Mouse (Mus musculus) forebrain, embryonic 13.5 days (tissue): ENCODE measurements around the gene Rela. TPM values are rescaled to one million over a fixed set of nuclear protein-coding genes. Genes with fewer than 3 reads are reported as not detected.

ENCODE experiments used
- ATAC-seq: fragments of 200-750 bp; cut with Nextera tagmentation; 2 replicates; pipeline ENCODE4 v1.8.0; 2017
- H3K27ac ChIP-seq: fragments of 300-500 bp; sonication (generic); 2 replicates; pipeline ENCODE4 v1.5.1; 2015; ENCODE audit warnings: inconsistent platforms, mild to moderate bottlenecking, moderate library complexity
- H3K27me3 ChIP-seq: fragments of 300-500 bp; sonication (generic); 2 replicates; pipeline ENCODE4 v1.6.1; 2015; ENCODE audit warnings: mild to moderate bottlenecking, inconsistent platforms
- H3K36me3 ChIP-seq: fragments of 300-500 bp; sonication (generic); 2 replicates; pipeline ENCODE4 v1.6.1; 2015; ENCODE audit warnings: mild to moderate bottlenecking, inconsistent platforms; ENCODE audit not compliant: poor library complexity, severe bottlenecking
- H3K4me1 ChIP-seq: fragments of 300-500 bp; sonication (generic); 2 replicates; pipeline ENCODE4 v1.6.1; 2015; ENCODE audit warnings: inconsistent platforms
- H3K4me2 ChIP-seq: fragments of 300-500 bp; sonication (generic); 2 replicates; pipeline ENCODE4 v1.6.1; 2015; ENCODE audit warnings: inconsistent platforms, mild to moderate bottlenecking, moderate library complexity
- H3K4me3 ChIP-seq: fragments of 300-500 bp; sonication (generic); 2 replicates; pipeline ENCODE4 v1.5.1; 2015; ENCODE audit warnings: mild to moderate bottlenecking, inconsistent platforms
- H3K9ac ChIP-seq: fragments of 300-500 bp; sonication (generic); 2 replicates; pipeline ENCODE4 v1.6.1; 2015; ENCODE audit warnings: mild to moderate bottlenecking, inconsistent platforms
- H3K9me3 ChIP-seq: fragments of 300-500 bp; sonication (generic); replicated peaks from 2 replicates; pipeline ENCODE4 v1.6.1; 2016; ENCODE audit warnings: inconsistent platforms
- WGBS: fragments of 180-500 bp; shearing (Covaris S2); methylation state at CpG from one replicate; pipeline ENCODE4 v1.1.7; 2015; 5-methylcytosine and 5-hydroxymethylcytosine counted together
- polyA plus RNA-seq: library from polyadenylated mRNA; unstranded; fragments of >200 nt; fragmentation: Nextera tagmentation; extraction: Ambion mirVana; gene quantifications from 2 replicates; pipeline ENCODE4 v1.2.1, GENCODE M21; 2015

The Rela gene
- polyA plus RNA-seq, 1 experiment from 2014 or later = 33.4 TPM

DNA sequence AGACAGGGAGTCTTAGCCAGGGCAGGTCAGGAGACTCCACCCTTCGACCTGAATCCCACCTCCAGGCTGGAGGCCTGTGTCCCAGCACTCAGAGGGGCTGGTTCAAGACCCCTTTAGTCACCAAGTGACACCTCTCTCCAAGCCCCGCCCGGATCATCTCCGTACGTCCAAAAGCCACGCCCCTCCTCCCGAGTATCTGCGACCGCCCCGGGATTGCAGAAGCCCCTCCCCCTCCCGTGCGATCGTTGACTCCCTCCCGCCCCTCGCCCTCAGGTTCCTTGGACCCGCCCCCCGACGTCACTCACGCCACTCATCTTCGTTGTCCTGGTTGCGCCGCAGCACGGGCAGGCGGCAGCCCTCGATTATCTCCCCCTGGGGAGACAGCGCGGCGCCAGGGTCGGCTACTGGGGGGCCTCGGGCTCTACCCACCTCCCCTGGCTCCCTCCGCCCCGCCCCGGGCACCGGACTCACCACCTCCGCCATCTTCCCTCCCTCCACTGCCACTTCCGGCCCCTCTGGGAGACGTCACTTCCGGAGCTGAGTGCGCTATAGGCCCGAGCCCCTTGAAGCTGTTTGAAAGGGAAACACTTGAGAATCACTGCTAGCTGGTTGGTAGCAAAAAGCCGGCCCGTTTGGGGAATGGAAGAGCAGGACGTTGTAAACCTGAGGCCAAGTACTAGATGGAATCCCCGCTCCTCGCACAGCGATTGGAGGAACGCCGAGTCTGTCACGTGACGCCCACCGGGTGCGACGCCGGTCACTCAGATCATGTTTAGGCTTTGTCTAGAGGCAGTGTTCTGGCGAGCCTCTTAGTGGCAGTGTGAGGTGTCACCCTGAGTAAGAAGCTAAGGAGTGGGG is 27.5 kb upstream of the Rela start, which contains the start of gene Kat5:
Gene Kat5 (minus strand): TSS at position 691 of the 858 bp plus-strand sequence.
- peak within 1 kb of the TSS; percentile 75 for H3K9ac ChIP-seq
- 1% methylated on average over 55 of the region's 55 CpGs for WGBS
- ATAC-seq = peak; percentile 93
- peaks cover 24% of the 10 kb centered on the region for H3K4me1 ChIP-seq
- no peaks in the 10 kb centered on the region for H3K27me3 ChIP-seq
- peak within 1 kb of the TSS; percentile 63 for H3K4me3 ChIP-seq
- peak within 1 kb of the TSS; percentile 67 for H3K4me2 ChIP-seq
- H3K9me3 ChIP-seq = no peaks in the 10 kb centered on the region
- peak within 1 kb of the TSS; percentile 98 for H3K27ac ChIP-seq
- H3K36me3 ChIP-seq = peaks cover 42% of the 10 kb centered on the region

DNA sequence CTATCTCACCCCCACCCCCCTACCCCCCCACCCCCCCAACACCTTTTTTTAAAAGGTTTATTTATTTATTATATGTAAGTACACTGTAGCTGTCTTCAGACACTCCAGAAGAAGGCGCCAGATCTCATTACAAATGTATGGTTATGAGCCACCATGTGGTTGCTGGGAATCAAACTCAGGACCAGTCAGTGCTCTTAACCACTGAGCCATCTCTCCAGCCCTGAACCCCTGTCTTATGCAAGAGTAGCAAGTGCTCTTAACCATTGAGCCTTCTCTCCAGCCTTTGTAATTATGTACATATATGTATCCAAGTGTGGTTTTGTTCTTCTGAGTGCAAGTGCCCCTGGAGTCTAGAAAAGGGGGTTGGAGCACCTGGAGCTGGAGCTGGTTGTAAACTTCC is 25.3 kb upstream of the Rela start:
- 74% methylated on average over 1 of the region's 1 CpGs for WGBS
- peaks cover 29% of the 10 kb centered on the region for H3K4me1 ChIP-seq

DNA sequence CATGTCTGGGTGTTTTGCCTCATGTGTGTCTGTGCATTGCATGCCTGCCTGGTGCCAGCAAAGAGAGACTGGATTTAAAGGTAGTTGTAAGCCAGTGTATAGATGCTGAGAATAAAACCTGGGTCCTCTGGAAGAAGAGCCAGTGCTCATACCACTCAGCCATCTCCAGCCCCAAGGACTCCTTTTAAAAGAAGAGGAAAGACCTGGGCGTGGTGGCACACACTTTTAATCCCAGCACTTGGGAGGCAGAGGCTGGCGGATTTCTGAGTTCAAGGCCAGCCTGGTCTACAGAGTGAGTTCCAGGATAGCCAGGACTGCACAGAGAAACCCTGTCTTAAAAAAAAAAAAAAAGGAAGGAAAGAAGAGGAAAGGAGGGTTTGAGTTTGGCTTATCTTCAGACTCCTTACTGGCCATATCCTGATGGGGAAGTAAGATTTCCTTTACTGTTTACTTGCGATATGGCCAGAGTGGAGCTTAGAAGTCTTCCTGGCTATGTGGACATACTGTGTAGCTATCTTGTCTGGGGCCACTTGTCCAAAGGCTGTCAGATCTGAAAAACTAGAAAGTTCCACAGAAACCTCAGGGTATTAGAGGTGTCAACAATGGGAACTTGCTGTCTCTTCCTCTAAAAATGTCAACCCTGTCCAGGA is 24.4 kb upstream of the Rela start:
- Histone ChIP-seq H3K27ac (no peak overlapping the region), H3K9me3 (no peaks in the 10 kb centered on the region), H3K4me1 (peaks cover 29% of the 10 kb centered on the region), H3K36me3 (peaks cover 11% of the 10 kb centered on the region), H3K27me3 (0 out of 2 replicates have a peak, but pooled peaks cover 3% of the 10 kb centered on the region), H3K4me3 (no peak overlapping the region), H3K4me2 (no peak overlapping the region), H3K9ac (no peak overlapping the region)
- 76% methylated on average over 3 of the region's 3 CpGs for WGBS
- ATAC-seq = no peak

More for the DNA sequence above, 25.3 kb upstream of the Rela start:
- Histone ChIP-seq H3K9ac (no peak overlapping the region), H3K27ac (no peak overlapping the region), H3K4me2 (no peak overlapping the region), H3K27me3 (no peaks in the 10 kb centered on the region), H3K9me3 (no peaks in the 10 kb centered on the region), H3K36me3 (peaks cover 20% of the 10 kb centered on the region), H3K4me3 (no peak overlapping the region)
- no peak for ATAC-seq

DNA sequence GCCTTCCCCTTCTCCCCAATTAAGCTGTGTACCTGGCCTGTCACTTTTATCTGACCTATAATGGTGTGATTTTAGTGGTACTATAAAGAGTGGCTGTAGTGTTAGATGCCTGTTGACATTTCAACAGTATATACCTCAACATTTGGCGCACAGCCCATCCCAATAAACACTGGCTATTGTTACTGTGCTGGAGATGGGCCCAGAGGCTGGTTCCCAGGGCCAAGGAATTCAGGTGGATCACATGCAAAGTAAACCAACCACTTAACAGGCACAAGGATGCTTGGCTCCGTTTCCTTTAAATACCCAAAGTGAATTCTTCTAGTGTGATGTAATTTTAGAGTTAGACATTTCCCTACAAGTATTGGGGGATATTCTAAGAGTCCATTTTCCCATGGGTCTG is 22.3 kb upstream of the Rela start:
- WGBS = 66% methylated on average over 2 of the region's 2 CpGs
- Histone ChIP-seq H3K36me3 (no peaks in the 10 kb centered on the region), H3K27me3 (0 out of 2 replicates have a peak, but pooled peaks cover 3% of the 10 kb centered on the region), H3K9ac (no peak overlapping the region), H3K4me1 (peaks cover 14% of the 10 kb centered on the region), H3K9me3 (no peaks in the 10 kb centered on the region), H3K4me2 (no peak overlapping the region), H3K4me3 (no peak overlapping the region), H3K27ac (no peak overlapping the region)
- no peak for ATAC-seq

DNA sequence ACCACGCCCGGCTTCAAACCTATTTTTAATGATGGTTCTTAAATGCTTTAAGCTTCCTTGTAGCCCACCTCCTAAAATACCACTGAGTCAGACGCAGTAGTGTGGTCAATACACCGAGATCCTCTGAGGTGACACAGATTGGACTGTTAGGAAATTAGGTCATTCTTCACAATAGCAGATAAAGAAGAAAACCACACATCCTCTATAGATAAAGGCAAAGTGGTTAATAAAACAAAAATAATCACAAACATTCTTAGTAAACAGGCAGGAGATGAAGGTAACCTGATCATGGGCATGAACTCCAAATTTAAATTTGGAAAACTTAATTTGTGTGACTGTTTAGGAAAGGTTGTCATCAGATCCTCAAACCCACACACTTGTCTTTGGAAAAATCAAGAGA is 17.3 kb upstream of the Rela start:
- H3K9me3 ChIP-seq = no peaks in the 10 kb centered on the region
- H3K27me3 ChIP-seq = 0 out of 2 replicates have a peak, but pooled peaks cover 3% of the 10 kb centered on the region
- no peak overlapping the region for H3K9ac ChIP-seq
- H3K4me3 ChIP-seq = no peak overlapping the region
- no peak for ATAC-seq
- H3K4me1 ChIP-seq = 0 out of 2 replicates have a peak, but pooled peaks cover 5% of the 10 kb centered on the region
- H3K4me2 ChIP-seq = no peak overlapping the region
- H3K27ac ChIP-seq = no peak overlapping the region
- 85% methylated on average over 4 of the region's 4 CpGs for WGBS
- H3K36me3 ChIP-seq = no peaks in the 10 kb centered on the region

DNA sequence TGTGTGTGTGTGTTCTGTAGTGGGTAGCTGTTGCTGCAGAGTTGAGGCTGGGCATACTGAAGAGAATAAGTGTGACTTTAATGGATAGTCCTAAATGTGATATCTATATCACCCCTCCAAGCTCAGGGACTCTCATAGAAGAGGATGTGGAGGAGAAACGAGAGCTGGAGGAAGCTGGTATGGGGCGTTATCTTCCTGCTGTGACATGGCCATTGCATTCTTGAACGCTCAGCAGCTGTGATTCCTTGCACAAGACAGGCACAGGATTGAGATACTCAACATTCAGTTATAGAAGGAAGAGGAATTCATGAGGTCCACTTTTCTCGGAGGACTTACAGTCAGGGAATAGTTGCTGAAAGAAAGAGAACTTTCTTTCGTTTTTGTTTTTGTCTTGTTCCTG is 15.4 kb upstream of the Rela start:
- no peak for ATAC-seq
- Histone ChIP-seq H3K36me3 (no peaks in the 10 kb centered on the region), H3K27ac (no peak overlapping the region), H3K4me2 (no peak overlapping the region), H3K4me3 (no peak overlapping the region), H3K9me3 (no peaks in the 10 kb centered on the region), H3K9ac (no peak overlapping the region), H3K4me1 (no peaks in the 10 kb centered on the region), H3K27me3 (0 out of 2 replicates have a peak, but pooled peaks cover 3% of the 10 kb centered on the region)
- WGBS = 92% methylated on average over 5 of the region's 5 CpGs

DNA sequence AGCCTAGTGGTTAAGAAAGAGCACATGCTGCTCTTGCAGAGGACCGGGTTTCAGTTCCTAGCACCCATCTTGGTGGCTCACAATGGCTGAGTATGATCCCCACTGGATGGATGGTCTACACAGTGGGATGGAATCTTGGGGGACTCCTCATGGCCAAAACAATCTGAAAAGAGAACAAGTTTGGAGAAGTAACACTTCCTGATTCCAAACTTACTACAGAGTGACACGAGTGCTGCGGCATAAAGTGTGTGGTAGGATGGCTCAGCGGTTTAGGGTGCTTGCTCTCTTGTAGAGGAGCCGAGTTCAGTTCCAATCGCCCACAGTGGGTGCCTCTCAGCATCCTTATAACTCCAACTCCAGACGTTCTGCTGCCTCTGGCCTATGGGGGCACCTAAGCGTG is 12.0 kb upstream of the Rela start:
- Histone ChIP-seq H3K9me3 (no peaks in the 10 kb centered on the region), H3K27me3 (no peaks in the 10 kb centered on the region), H3K4me1 (no peaks in the 10 kb centered on the region), H3K36me3 (no peaks in the 10 kb centered on the region), H3K27ac (no peak overlapping the region), H3K4me3 (no peak overlapping the region), H3K4me2 (no peak overlapping the region), H3K9ac (no peak overlapping the region)
- 83% methylated on average over 8 of the region's 8 CpGs for WGBS
- ATAC-seq = no peak

DNA sequence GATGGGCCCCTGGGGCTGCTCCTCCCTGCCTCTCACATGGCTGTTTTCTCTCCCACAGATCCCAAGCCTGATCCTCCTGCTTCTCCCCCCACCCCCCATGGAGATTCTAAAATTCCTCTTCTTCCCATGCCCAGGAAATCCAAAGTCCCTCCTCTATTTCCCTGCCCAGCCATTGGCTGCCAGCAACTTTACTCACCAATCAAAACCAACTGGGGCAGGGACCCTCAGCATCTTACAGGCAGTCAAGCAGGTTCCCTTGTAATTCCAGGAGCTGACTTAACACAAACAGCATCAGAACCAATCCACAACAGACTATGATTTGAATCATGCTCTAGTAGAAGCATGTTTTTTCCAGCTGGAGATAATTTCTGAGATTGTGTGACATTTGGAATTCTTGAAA is 7.4 kb upstream of the Rela start:
- Histone ChIP-seq H3K9me3 (no peaks in the 10 kb centered on the region), H3K27ac (no peak overlapping the region), H3K36me3 (no peaks in the 10 kb centered on the region), H3K27me3 (no peaks in the 10 kb centered on the region), H3K4me3 (no peak overlapping the region), H3K9ac (no peak overlapping the region), H3K4me1 (no peaks in the 10 kb centered on the region), H3K4me2 (no peak overlapping the region)
- no peak for ATAC-seq

DNA sequence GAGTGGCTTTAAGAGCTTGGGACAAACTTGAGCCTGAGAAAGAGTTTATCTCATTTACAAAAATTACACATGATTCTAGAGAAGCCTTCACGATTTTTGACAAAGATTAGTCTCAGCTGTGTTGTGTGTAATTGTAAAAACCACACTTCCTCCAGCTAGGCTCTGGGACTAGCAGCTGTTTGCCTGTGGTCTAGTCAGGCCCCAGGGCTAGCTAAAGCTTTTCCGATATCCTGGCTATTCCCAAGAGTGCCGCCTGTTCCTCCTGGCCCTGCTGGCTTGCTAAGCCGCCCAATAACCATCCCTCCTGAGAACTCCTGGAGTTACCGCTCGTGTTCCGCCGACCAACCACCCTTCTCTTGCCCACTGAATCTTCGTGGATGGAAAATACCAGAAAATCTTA is 5.2 kb upstream of the Rela start:
- WGBS = 80% methylated on average over 9 of the region's 9 CpGs
- Histone ChIP-seq H3K4me2 (no peak overlapping the region), H3K4me3 (no peak overlapping the region), H3K27me3 (no peaks in the 10 kb centered on the region), H3K9ac (no peak overlapping the region), H3K4me1 (peaks cover 11% of the 10 kb centered on the region), H3K27ac (no peak overlapping the region), H3K36me3 (no peaks in the 10 kb centered on the region), H3K9me3 (no peaks in the 10 kb centered on the region)
- no peak for ATAC-seq

DNA sequence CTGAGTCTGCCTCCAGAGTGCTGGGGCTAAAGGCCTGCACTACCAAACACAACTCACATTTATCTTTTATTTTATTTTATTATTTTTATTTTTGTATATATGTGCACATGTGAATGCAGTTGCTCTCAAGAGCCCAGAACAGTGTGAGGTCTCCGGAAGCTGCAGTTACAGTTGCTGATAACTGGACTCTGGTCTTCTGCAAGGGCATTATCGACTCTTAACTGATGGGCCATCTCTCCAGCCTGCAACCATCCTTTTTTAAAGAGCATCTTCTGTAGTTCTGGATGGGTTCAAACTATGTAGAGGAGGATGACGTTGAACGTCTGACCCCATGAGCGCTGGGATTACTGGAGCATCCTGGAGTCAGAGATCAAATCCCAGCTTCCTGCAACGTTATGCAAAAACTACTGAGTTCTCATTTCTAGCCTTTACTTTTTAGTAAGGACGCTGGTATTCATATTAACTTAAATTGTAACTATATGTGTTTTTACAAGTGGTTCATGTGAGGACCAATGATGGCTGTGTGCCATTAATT is 1.2 kb upstream of the Rela start:
- Histone ChIP-seq H3K4me3 (no peak overlapping the region), H3K9me3 (no peaks in the 10 kb centered on the region), H3K4me2 (peak overlapping the region; percentile 84; the same call in 1 of the 2 replicates), H3K9ac (no peak overlapping the region), H3K27me3 (no peaks in the 10 kb centered on the region), H3K36me3 (peaks cover 25% of the 10 kb centered on the region), H3K27ac (no peak overlapping the region), H3K4me1 (peaks cover 26% of the 10 kb centered on the region)
- no peak for ATAC-seq
- 80% methylated on average over 7 of the region's 7 CpGs for WGBS

DNA sequence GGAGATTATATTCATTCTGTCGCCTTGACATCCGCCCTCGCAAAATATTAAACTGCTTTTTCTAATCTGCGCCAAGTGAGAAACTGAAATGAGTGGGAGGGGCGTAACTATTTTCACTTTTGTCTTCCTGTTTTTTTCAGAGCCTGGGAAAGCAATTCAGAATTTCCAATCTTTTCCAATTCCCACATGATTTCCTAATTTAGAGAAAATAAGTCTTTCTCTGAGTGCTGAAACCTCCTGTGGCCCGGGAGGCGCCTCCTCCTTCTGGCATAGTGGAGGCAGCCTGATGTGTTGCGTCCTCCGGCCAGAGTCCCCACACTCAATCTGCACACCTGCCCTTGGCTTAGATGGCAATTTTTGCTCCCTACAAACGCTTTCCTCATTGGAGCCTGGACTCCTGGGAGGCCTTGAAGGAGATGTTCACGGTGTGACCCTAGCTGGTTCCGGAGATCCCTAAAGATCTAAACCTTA is 677 bp upstream of the Rela start:
- H3K27ac ChIP-seq = peak overlapping the region; percentile 92
- H3K9me3 ChIP-seq = no peaks in the 10 kb centered on the region
- H3K4me3 ChIP-seq = peak overlapping the region; percentile 81
- H3K27me3 ChIP-seq = no peaks in the 10 kb centered on the region
- H3K9ac ChIP-seq = peak overlapping the region; percentile 81
- H3K4me1 ChIP-seq = peaks cover 26% of the 10 kb centered on the region
- H3K4me2 ChIP-seq = peak overlapping the region; percentile 84
- WGBS = 39% methylated on average over 12 of the region's 12 CpGs
- peaks cover 30% of the 10 kb centered on the region for H3K36me3 ChIP-seq
- no peak; the same call in 1 of the 2 replicates for ATAC-seq

DNA sequence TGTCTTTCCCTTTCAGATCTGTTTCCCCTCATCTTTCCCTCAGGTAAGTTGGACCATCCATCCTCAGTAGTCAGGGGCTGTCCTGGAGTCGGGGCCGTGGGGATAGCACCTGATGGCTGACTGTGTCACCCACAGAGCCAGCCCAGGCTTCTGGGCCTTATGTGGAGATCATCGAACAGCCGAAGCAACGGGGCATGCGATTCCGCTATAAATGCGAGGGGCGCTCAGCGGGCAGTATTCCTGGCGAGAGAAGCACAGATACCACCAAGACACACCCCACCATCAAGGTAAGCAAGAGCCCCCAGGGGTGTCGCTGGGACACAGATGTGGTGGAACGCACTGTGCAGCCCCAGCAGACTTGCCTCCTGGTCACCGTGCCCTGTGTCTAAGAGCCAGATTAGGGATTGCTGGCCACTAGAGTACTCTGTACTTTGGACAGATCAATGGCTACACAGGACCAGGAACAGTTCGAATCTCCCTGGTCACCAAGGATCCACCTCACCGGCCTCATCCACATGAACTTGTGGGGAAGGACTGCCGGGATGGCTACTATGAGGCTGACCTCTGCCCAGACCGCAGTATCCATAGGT is 1.2 kb downstream of the Rela start:
- WGBS = 90% methylated on average over 18 of the region's 18 CpGs
- Histone ChIP-seq H3K4me2 (peak overlapping the region; percentile 84), H3K36me3 (peaks cover 48% of the 10 kb centered on the region), H3K9me3 (no peaks in the 10 kb centered on the region), H3K9ac (peak overlapping the region; percentile 81), H3K27me3 (no peaks in the 10 kb centered on the region), H3K4me3 (peak overlapping the region; percentile 81), H3K27ac (peak overlapping the region; percentile 92; the same call in 1 of the 2 replicates), H3K4me1 (peaks cover 26% of the 10 kb centered on the region)
- no peak for ATAC-seq
